Mouse (Mus musculus) testis, adult 2 months (tissue): ENCODE data around the gene Prrc2a.

ENCODE experiments used
- CTCF ChIP-seq: fragments of 200-500 bp; IDR thresholded peaks from 2 replicates; pipeline ENCODE4 v1.5.1; 2012; ENCODE audit warnings: low read depth, mild to moderate bottlenecking, inconsistent platforms, low read length, moderate library complexity; ENCODE audit not compliant: control insufficient read depth, insufficient read depth, insufficient replicate concordance
- POLR2A ChIP-seq: fragments of 200-500 bp; IDR thresholded peaks from 2 replicates; pipeline ENCODE4 v1.6.1; 2012; ENCODE audit warnings: low read depth, mild to moderate bottlenecking, inconsistent platforms, low read length, moderate library complexity; ENCODE audit not compliant: control insufficient read depth

- TF ChIP-seq POLR2A (no peak), CTCF (no peak)
These were observed 63.5 kb downstream of the Prrc2a start for GRCm38 (mm10) chr17:35101161-35101560.
